Mouse (Mus musculus): ENCODE data around the gene Gbgt1.

Gene Gbgt1

DNA sequence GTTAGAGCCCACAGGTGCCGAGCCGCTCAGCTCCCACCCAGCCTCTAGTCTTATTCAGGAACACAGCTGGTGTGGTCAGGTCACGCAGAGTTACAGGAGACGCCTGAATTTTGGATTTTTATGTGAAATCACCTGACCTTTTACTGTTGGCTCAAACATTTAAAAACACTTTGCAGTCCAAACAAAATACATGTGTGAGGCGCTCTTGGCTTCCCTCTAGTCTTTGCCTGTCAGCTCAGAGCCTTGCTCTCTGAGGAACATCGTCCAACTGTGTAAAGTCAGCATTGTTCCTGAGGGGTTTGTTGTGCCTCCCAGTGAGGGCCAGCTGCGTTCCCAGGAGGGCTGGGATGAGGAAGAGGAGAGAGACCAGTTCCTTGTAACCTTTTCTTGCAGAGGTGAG is 33.6 kb downstream of the Gbgt1 start:
- DNase-seq: no peak

DNA sequence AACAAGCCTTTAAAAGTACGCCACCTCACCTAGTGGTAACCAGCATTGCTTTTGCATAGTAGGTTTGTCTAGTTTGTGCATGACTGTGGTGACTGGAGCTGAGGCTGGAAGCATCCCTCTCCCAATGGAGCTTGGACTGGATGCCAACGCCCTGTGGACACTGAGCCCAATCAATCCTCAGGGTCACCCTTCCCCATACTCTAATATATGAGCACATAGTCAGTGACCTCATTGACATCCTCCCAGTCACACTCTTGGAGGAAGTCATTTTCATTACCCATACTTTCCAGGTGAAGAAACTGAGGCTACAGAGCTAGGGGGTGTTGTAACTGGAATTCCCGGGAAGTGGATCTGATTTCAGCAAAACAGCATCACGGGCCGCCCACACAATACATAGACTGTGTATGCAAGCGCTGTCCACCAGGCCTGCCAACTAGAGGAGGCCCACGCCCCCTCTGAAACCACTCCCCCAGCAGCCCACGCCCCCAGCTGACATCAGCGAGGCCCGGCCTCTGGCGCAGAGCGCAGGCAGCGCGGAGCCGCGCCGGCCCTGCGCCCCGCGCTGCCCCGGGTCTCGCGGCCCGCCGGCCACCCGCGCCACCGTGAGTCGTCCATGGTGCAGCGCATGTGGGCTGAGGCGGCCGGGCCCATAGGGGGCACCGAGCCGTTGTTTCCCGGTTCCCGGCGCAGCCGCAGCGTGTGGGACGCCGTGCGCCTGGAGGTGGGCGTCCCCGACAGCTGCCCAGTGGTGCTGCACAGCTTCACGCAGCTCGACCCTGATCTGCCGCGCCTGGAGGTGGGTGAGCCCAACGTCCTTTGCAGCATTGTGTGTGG is 36.5 kb downstream of the Gbgt1 start:
- peak; percentile 93 for DNase-seq

DNA sequence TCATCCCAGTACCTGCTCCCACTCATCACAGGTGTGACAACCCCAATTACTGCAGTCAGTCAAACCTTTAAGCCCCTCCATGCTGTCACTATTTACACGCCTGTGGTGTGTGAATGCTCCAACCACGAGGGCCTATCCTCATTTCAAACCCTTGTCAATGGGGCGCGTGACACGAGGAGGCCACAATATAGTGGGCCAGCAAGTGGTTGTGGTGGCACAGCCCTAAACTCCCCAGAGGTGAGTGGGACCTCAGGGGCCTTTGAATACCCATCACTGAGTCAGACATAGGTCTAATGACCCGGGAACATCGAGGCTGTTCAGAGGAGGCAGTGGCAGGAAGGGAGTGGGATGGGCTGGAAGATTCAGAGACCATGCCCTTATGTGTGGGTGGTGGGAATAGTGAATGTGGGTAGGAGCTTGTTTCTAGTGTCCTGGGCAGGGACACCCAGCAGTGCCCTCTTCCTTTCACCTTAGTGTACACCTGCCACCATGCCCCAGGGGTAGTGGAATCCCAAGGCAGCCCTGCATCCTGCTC is 37.3 kb downstream of the Gbgt1 start:
- no peak for DNase-seq

DNA sequence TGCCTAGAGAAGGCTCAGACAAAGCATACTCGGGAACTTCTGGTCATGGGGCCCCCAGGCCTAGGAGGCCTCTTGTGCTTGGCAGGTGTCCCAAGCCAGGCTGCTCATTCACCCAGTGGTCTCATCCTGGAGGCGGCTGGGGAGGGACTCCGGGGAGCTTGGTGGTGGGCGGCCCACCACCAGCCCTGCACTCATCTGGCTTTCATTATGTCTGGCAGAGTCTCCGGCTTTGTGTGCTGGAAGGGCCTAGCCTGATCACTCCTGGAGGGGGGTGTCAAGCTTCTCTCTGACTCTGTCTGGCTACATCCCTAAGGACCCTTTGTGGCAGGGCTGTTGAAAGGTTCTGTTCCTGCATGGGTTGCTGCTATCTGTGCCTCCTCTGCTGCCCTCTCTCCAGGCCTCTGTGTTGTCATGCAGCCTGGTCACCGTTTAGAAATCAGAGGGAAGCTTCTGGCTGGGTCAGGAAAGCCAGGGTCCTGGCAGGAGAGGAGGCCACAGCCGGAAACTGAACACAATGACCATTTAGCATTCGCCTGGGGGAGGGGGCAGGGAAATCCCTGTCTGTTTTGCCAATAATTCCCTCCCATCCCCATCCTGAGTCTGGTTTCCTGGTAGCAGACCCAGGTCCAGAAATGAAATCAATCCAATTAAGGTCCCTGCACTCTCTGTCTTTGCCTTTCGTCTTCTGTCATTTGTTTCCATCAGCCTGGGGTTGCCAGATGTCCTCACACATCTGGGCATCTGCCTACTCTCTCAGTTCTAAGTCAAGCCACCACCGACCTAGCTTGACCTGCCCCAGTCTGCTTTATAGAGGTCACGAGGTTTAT is 38.0 kb downstream of the Gbgt1 start:
- peak; percentile 72 for DNase-seq

DNA sequence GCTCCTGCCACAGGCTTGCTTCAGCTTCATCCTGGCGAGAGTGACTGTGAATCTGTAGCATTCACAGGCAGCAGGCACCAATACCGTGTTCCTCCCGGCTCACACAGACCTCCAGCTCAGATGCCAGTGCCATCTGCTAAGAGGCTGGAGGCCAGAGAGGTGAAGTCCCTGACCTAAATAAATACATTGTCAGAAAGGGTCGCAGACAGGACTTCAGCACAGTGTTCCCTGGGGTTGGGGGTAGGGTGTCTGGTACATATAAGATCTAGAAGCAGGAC is 38.5 kb downstream of the Gbgt1 start:
- DNase-seq: peak; percentile 54

DNA sequence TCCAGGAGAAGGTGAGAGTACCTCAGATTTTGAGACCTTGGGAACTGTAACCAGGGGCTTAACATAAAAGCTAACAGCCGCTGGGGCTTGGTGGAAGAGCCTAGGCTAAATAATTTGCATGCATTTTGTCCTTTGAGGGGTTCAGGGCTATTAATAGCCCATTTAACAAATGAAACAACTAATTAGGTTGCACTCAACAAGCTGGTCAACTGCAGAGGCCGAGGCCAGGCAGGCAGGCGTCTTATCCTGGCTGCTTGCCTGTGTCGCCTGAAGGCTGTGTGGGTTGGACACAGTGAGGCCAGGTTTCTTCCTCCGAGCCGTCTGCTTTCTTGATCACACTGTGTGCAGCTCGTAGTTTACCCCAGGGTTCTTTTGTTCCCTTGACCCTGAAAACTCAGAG is 39.0 kb downstream of the Gbgt1 start:
- no peak for DNase-seq

DNA sequence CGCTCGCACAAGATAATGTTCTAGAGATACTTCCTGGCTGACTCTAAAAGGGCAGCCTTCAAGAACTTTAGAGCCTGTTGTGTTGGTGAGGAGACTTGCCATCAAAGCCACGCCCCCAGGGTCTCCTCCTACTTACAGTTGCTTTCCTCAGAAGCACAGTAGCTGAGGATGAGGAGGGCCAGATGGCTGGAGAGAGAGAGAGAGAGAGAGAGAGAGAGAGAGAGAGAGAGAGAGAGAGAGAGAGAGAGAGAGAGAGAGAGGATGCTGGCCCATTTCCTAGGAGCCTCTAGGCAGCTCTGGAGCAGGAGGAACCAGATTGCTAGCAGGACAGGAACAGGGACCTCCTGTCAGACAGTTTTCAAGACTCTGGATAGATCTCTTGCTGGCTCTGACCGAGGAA is 39.5 kb downstream of the Gbgt1 start:
- peak; percentile 33 for DNase-seq

DNA sequence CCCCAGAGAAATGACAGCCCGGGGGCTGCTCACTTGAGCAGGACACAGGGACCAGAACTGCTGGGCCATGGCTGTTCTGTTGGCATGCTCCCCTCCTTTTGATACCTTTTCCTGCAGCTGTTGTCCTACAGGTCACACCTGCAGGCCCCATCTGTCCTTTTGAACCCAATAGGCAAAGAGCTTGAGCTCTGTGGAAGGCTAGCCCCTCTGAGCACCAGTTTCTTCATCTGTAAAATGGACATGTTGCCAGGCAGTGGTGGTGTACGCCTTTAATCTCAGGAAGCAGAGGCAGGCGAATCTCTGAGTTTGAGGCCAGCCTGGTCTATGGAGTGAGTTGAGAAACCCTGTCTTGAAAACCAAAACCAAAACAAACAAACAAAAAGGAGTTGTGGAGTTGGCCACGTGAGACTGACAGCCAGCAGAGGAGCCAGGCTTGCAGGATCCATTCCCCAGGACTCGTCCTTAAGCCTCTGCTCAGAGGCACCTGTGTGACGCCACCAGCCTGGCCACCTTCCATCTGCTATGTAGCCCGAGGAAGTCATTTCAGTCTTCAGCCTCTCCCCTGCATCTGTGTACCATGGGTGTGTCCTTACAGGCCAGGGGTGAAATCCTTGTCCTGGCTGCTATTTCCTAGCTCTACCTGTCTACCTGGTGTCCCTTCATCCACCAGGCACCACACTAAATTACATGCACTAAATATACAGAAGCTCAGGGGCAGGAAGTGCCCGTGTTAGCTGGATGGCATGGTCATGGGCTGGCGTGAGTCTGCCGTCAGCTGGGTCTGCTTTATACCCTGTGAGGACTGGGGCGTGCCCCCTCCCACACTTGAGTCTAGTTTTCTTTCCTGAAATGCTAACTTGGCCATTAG is 40.3 kb downstream of the Gbgt1 start:
- no peak for DNase-seq

DNA sequence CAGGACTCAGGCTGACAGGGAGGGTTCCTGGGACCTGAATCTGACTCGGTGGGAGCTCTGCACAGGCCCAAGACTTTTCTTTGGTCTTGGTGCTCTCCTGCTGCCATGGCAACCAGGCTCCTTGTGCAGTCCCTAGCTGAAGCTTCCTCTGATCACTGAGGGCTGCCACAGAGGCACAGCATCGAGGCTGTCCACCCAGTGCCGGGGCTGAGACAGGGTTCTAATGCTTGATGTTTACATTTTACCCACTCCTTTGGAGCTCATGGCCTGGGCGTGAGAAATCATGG is 40.9 kb downstream of the Gbgt1 start:
- DNase-seq: peak; percentile 38

DNA sequence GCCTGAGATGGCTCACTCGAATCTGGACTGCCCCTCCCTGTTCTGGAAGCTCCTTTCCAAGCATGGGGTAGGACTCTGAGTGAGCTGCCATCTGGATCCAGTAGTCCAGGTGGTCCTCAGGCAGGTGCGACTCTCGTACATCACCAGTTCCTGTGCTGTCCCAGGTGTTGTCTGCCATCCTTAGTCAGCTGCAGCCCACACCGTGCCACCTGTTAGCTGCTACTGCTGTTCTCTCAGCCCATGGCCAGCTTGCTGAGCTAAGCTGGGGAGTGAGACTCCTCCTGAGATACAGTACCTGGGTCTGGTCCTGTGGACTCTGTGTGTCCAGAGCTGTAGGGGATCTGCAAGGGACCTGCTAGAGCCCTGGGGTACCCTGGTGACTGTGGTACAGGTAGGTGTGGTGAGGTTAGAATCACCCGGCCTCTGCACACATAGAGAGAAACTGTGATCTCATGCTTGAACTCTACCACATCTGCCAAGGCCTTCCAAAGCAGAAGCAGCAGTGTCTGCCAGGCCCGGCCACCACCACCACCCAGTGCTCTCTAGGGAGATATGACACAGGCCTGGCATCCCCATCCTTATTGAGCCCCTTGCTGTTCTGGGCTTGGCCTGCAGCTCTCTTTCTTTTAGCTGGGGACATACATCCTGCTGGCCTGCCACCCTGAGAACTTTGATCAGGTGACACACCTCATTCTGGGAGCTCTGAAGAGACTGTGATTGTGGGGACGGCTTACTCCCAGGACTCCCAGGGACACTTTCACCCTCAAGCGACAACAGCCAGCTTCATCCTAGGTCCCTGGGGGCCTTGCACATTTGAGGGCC is 41.5 kb downstream of the Gbgt1 start:
- no peak for DNase-seq

DNA sequence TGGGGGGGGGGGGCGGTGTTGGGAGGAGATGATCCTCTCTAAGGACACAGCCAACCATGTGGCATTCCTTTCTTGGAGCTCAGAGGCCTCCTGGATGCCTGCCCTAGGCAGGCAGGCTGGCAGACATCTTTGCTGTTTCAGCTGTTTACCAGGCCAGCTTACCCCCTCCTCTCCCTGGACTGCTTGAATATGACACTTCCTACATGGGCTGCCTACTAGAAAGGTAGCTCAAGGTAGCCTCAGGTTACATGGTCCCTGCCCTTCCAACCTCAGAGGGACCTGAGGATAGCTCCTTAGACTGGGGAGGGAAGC is 42.1 kb downstream of the Gbgt1 start:
- DNase-seq: peak; percentile 24

DNA sequence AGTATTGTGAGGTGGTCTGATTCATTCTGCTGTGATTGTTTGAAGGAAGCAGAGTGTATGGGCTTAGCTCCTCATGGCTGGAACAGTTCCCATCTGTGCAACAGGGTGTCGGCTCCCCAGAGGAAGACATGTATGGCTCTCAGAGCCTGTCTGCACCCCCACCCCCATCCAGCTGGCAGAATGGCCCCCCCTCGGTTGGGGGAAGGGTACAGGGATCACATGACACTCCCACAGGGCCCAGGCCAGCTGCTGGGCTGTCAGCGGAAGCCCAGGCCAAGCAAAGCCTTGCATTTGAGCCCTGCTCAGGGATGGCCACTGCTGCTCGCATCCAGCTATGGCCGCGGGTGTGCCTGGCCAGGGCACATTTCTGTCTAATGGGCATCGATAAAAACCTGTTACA is 42.5 kb downstream of the Gbgt1 start:
- DNase-seq: peak; percentile 75

DNA sequence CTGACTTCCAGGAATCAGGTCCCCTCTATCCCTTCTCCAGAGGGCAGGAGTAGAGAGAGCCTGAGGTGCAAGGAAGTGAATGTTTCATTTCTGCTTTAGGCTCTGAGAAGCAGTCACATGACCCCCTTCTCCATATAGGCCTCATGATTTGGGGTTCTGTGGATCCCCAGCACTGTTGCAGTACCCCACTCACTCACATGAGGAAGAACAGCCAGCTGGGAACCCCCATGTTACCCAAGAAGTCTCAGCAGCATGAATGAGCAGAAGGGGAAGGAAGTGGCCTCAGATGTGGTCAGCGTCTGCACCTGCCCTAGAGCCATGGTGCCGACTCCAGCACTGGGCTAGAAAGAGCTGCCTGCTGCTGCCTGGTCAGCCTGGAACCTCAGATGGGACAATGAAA is 43.3 kb downstream of the Gbgt1 start:
- no peak for DNase-seq

DNA sequence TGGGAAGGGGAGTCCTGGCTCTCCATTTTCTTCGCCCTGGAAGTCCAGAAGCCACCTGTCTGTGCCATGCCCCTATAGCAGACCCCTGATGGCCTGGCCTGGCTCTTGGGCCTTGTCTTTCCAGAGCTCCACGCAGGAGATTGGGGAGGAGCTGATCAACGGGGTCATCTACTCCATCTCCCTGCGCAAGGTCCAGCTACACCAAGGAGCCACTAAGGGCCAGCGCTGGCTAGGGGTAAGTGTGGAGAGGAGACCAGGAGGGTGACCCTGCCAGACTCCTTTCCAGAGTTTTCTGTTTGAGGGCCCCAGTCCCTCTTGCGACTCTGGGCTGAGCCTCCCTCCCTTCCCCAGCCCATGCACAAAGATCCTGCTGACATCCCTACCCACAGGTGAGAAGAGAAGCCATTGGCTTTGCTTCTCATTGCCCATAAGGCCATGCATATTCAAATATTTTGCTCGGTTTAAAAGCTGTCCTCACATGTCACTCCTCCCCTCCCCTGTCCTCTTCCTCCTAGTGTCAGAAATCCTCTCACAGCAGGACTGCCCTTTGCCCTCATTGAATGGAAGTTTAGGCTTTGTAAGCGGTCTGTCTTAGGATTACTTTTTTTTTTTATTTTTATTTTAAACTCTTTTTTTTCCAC is 44.0 kb downstream of the Gbgt1 start:
- no peak for DNase-seq

DNA sequence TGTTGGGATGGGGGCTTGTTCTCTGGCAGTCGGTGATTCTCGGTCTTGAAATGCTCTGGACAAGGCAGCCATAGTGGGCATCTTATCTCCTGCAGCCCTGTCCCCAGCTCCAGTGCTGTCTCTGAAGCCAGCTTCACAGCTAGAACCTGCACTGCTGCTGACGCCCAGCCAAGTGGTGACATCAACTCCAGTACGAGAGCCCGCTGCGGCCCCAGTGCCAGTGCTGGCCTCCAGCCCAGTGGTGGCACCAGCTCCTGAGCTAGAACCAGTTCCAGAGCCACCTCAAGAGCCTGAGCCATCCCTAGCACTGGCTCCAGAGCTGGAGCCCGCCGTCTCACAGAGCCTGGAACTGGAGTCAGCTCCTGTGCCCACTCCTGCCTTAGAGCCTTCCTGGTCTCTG is 47.2 kb downstream of the Gbgt1 start:
- no peak for DNase-seq

DNA sequence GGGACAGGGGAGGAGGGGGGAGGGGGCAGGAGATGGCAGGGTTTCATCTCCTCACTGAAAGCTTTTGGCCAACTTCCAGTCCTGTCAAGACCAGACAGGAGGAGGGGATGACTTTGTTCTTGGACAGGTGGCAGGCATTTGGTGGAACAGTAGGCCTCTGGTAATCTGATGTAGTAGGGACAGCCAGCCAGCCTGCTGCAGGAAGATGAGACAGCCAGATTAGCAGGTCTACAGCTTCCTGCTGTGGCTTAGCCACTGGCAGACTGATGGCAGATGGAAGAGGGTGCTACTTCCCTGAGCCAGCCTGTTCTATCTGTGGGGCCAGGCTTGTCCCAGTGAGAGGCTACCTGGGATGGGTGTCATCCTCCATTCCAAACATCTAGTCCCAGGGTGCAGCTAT is 49.3 kb downstream of the Gbgt1 start:
- DNase-seq: no peak

DNA sequence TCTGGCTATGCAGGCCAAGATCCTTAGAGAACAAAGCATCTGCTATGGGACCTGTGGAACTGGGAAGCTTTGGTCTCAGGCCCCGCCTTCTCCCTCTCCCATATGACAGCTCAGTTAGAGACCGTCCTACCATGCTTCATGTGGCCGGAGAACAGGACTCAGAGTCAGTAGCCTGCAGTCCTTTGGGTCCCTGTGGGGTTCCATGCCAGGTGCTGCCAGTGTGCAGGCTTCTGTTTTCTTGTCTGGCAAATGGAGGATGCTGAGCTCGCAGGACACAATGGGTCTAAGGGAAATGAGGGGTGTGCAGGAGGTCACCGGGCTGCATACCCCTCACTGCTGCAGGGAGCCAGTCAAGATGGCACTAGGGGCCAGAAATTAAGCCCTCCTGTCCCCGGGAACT is 49.9 kb downstream of the Gbgt1 start:
- DNase-seq: no peak

DNA sequence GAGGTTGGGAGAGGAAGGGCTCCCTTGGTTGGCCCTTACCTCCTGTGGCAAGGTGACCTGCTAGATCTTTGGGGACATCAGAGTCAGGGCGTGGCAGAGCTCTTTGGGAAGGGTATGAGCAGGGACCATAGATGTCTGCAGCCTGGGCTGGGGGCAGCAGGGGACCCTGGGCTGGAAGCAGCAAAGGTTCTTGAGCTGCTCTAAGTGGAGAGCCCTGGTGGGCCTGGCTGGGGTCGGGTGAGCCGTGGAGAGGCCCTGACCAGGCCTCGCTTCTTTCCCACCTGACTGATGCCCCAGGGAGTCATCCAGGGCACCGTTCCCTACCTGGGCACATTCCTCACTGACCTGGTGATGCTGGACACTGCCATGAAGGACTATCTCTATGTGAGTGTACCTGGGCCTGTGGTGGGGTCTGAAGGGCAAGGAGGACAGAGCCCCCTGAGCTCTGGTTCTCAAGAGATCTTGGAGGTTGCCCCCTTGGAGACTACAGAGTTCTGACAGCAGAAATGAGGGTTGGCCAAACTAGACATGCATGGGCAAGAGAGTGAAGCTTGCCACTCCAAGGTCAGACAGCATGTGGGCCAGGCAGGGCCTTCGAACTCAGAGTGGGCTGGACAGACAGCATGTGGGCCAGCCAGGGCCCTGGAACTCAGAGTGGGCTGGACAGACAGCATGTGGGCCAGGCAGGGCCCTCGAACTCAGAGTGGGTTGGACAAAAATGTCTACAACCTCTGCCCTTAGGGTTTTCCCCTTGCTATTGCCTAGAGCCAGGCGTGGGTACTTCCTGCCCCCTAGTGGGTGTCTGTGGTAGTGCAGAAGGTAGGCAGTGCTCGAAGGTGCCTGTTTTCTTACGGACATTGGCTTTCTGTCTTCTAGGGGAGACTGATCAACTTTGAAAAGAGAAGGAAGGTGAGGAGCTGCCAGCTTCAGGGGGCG is 50.8 kb downstream of the Gbgt1 start:
- DNase-seq: peak; percentile 79

DNA sequence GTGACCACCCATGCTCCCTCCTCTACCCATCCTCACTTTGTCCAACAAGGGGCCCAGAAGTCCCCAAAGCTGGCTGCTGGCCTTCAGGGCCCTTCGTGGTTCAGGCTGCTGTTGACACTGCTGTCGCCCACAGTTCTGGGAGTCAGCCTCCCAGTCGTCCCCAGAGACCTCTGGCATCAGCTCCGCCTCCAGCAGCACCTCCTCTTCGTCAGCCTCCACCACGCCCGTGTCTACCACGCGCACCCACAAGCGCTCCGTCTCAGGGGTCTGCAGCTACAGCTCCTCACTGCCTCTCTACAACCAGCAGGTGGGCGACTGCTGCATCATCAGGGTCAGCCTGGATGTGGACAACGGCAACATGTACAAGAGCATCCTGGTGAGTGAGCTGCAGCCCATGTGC is 52.5 kb downstream of the Gbgt1 start:
- no peak for DNase-seq

DNA sequence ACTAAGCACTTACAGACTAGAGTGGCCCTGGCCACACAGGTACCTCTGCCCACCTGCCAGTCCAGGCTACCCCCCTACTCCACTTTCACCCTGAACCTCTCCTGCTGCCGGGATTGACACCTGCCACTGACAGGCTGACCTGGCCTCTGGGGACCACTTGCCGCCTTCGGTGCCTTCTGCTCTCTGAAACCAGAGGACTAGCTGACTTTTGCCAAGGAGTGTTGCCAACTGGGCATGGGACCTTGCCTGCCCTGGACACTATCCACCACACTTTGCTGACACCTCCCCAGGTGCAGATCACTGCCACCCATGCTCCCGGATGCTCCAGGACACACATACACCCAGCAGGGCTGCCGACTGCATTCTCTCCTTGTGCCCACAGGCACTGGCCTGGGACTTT is 55.6 kb downstream of the Gbgt1 start:
- no peak for DNase-seq
